Mouse (Mus musculus): Measurements from ENCODE around the gene Gm20708. TPM values are rescaled to one million over a fixed set of nuclear protein-coding genes. Genes with fewer than 3 reads are reported as not detected.

Gene Gm20708
- polyA plus RNA-seq, 1 experiment from 2014 or later: 0.80 TPM

DNA sequence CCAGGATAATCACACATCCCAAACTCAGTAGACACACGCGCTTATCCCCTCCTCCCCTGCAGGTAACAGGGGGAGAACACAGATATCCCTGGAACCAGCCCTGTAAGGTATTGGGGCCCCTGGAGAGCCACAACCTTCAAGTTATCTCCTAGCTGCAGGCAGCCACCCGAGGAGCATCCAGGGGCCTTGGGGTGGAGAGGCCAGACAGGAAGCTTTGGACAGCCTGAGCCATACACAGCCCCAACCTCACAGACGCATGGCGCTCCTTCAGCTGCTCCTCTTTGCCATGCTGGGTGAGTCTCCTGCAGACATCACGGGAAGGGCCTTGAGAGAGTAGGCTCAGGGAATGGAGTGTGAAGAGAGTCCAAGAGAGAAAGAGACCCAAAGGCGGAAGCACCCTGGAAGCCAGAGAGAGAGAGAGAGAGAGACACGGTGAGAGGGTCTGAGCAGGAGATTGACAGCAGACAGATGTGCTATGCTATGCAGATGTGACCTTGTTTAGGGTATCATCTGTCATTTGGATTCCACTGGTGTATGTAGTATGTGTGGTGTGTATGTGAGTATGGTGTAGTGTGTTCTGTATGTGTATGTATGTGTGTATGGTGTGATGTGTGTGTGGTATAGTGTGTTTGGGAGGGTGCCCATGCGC is 11.8 kb upstream of the Gm20708 start, which contains the start of gene 6030468B19Rik:
6030468B19Rik (plus strand) TSS at position 150 of the 649 bp plus-strand sequence.
- Histone ChIP-seq H3K4me1 (replicated peaks; ENCODE audit: control insufficient read depth, insufficient read depth, low read length) (peaks cover 47% of the 10 kb centered on the region), H3K9me3 (ENCODE audit: control insufficient read depth, low read length) (no peaks in the 10 kb centered on the region), H3K27me3 (replicated peaks; ENCODE audit: control insufficient read depth, insufficient read depth, low read length) (no peaks in the 10 kb centered on the region), H3K9ac (ENCODE audit: low read depth, low read length) (peak within 1 kb of the TSS; percentile 66), H3K4me3 (ENCODE audit: low read depth, low read length) (peak within 1 kb of the TSS; percentile 52), H3K36me3 (ENCODE audit: control insufficient read depth, insufficient read depth, low read length) (no peaks in the 10 kb centered on the region), H3K4me2 (peak within 1 kb of the TSS; percentile 82), H3K27ac (ENCODE audit: low read depth, low read length) (peak within 1 kb of the TSS; percentile 87)
- 24% methylated on average over 9 of the region's 9 CpGs for WGBS
- peak; percentile 74 for DNase-seq (ENCODE audit: low spot score)
- peak; percentile 94 for ATAC-seq (replicated peaks; ENCODE audit: low FRiP score)

DNA sequence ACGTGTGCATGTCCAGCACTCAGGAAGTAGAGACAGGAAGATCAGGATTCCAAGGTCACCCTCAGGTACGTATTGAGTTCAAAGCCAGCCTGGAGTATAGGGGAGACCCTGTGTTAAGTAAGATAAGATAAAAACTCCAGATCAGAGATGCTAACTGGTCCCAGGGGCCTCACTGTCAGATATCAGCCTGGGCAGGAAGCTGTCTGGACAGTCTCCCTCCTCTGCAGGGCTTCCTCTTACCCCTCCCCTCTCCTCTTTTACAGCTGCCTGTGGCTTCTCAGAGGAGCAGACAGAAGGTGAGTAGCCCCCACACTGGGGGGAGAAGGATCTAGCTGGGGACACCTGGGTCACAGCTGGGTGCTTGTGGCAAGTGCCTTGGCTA is 11.3 kb upstream of the Gm20708 start:
- WGBS: 5% methylated on average over 2 of the region's 2 CpGs
- Histone ChIP-seq H3K9me3 (ENCODE audit: control insufficient read depth, low read length) (no peaks in the 10 kb centered on the region), H3K4me1 (replicated peaks; ENCODE audit: control insufficient read depth, insufficient read depth, low read length) (peaks cover 49% of the 10 kb centered on the region), H3K36me3 (ENCODE audit: control insufficient read depth, insufficient read depth, low read length) (0 out of 2 replicates have a peak, but pooled peaks cover under 1% of the 10 kb centered on the region), H3K27ac (ENCODE audit: low read depth, low read length) (peak overlapping the region; percentile 87), H3K27me3 (replicated peaks; ENCODE audit: control insufficient read depth, insufficient read depth, low read length) (no peaks in the 10 kb centered on the region), H3K4me3 (ENCODE audit: low read depth, low read length) (peak overlapping the region; percentile 52), H3K4me2 (peak overlapping the region; percentile 82), H3K9ac (ENCODE audit: low read depth, low read length) (peak overlapping the region; percentile 66)
- peak; percentile 65 for ATAC-seq (replicated peaks; ENCODE audit: low FRiP score)
- DNase-seq (ENCODE audit: low spot score): no peak

DNA sequence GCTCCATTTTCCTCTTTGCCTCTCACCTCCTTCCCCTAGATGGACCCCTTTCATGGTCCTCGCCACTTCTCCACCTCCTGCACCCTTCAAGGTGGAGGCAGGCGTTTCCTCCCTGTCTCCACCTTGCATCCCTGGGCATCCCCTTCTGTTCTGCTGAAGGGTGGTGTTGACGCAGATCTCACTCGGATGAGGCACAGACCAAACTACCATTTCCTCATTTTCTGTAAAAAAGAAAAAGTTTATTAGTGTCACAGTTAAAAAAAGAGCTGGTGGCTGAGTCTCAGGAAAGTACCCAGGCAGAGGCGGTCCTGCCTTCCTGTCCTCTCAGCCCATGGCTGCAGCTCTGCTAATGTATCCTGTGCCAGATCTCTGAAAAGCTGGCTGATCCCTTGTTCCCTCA is 10.3 kb upstream of the Gm20708 start:
- H3K27ac ChIP-seq (ENCODE audit: low read depth, low read length): peak overlapping the region; percentile 87
- H3K4me3 ChIP-seq (ENCODE audit: low read depth, low read length): peak overlapping the region; percentile 52
- H3K9ac ChIP-seq (ENCODE audit: low read depth, low read length): peak overlapping the region; percentile 66
- H3K36me3 ChIP-seq (ENCODE audit: control insufficient read depth, insufficient read depth, low read length): peaks cover 3% of the 10 kb centered on the region; the same call in 1 of the 2 replicates
- peak overlapping the region; percentile 82 for H3K4me2 ChIP-seq
- ATAC-seq (replicated peaks; ENCODE audit: low FRiP score): no peak
- H3K27me3 ChIP-seq (replicated peaks; ENCODE audit: control insufficient read depth, insufficient read depth, low read length): no peaks in the 10 kb centered on the region
- peaks cover 50% of the 10 kb centered on the region for H3K4me1 ChIP-seq (replicated peaks; ENCODE audit: control insufficient read depth, insufficient read depth, low read length)
- DNase-seq (ENCODE audit: low spot score): no peak
- WGBS: 56% methylated on average over 5 of the region's 5 CpGs
- H3K9me3 ChIP-seq (ENCODE audit: control insufficient read depth, low read length): no peaks in the 10 kb centered on the region

DNA sequence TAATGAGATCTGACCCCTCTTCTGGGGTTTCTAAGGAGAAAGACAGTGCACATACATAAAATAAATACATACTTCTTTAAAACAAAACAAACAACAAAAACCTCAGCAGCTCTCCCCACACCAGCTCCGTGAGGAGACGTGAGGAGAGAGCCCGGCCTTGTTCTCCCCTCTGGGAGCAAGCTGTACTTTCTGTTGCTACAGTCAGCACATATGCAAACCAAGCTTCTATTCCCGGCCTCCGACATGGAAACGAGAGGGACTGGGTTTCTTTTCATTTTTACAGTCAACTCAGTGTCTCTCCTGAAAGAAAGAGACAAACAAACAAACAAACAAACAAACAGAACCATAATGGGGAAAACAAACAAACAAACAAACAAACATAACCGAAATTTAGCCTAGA is 9.4 kb upstream of the Gm20708 start:
- H3K4me3 ChIP-seq (ENCODE audit: low read depth, low read length): no peak overlapping the region; the same call in 1 of the 2 replicates
- DNase-seq (ENCODE audit: low spot score): no peak
- peaks cover 3% of the 10 kb centered on the region; the same call in 1 of the 2 replicates for H3K36me3 ChIP-seq (ENCODE audit: control insufficient read depth, insufficient read depth, low read length)
- H3K9me3 ChIP-seq (ENCODE audit: control insufficient read depth, low read length): no peaks in the 10 kb centered on the region
- 88% methylated on average over 7 of the region's 7 CpGs for WGBS
- peaks cover 50% of the 10 kb centered on the region for H3K4me1 ChIP-seq (replicated peaks; ENCODE audit: control insufficient read depth, insufficient read depth, low read length)
- H3K9ac ChIP-seq (ENCODE audit: low read depth, low read length): peak overlapping the region; percentile 66; the same call in 1 of the 2 replicates
- H3K27me3 ChIP-seq (replicated peaks; ENCODE audit: control insufficient read depth, insufficient read depth, low read length): no peaks in the 10 kb centered on the region
- no peak for ATAC-seq (replicated peaks; ENCODE audit: low FRiP score)
- 0 out of 2 replicates have a peak overlapping the region, but pooled peaks have one; percentile 87 for H3K27ac ChIP-seq (ENCODE audit: low read depth, low read length)
- peak overlapping the region; percentile 82 for H3K4me2 ChIP-seq

DNA sequence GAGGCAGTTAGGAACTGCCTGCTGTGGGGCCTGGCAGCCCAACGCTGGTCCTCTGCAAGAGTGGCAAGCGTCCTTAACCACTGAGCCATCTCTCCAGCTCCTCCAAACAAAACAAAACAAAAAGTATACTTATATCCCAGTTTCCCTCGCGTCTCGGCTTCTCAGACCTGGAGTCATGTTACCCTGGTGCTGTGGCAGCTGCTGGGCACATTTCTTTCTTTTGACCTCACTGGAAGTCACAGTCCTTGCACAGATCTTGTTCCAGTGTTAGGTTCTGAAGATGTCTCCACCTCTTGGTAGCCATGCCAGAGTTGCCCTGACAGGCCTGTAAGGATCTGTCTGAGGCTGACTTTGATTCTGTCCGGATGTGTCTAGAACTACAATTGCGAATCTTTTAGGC is 7.8 kb upstream of the Gm20708 start:
- Histone ChIP-seq H3K9me3 (ENCODE audit: control insufficient read depth, low read length) (no peaks in the 10 kb centered on the region), H3K4me3 (ENCODE audit: low read depth, low read length) (peak overlapping the region; percentile 24; the same call in 1 of the 2 replicates), H3K4me1 (replicated peaks; ENCODE audit: control insufficient read depth, insufficient read depth, low read length) (peaks cover 40% of the 10 kb centered on the region), H3K27me3 (replicated peaks; ENCODE audit: control insufficient read depth, insufficient read depth, low read length) (no peaks in the 10 kb centered on the region), H3K4me2 (peak overlapping the region; percentile 82), H3K36me3 (ENCODE audit: control insufficient read depth, insufficient read depth, low read length) (peaks cover 5% of the 10 kb centered on the region; the same call in 1 of the 2 replicates), H3K9ac (ENCODE audit: low read depth, low read length) (no peak overlapping the region), H3K27ac (ENCODE audit: low read depth, low read length) (no peak overlapping the region)
- DNase-seq (ENCODE audit: low spot score): no peak
- WGBS: 84% methylated on average over 7 of the region's 7 CpGs
- ATAC-seq (replicated peaks; ENCODE audit: low FRiP score): no peak

DNA sequence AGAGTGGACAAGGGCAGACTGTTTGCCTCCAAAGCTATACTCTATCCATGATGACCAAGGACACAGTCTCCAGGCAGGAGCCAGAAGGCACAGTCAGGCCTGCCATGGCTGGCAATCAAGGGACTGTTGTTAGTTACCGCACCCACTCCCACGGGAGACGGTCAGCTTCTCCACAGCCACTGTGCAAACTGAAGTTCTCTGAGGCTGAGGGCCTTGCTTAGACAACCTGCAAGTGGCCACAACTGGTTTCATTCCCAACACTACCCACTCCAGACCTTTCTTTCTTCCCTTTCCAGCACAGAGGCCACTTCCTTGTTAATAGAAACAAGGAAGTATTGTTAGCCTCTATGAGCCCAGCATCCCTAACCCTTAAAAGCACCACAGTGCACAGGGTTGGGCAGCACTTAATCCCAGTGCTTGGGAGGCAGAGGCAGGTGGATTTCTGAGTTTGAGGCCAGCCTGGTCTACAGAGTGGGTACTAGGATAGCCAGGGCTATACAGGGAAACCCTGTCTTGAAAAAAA is 6.2 kb upstream of the Gm20708 start:
- H3K27ac ChIP-seq (ENCODE audit: low read depth, low read length): peak overlapping the region; percentile 1; the same call in 1 of the 2 replicates
- no peak for ATAC-seq (replicated peaks; ENCODE audit: low FRiP score)
- peaks cover 26% of the 10 kb centered on the region for H3K4me1 ChIP-seq (replicated peaks; ENCODE audit: control insufficient read depth, insufficient read depth, low read length)
- peak overlapping the region; percentile 2 for H3K4me2 ChIP-seq
- peaks cover 5% of the 10 kb centered on the region; the same call in 1 of the 2 replicates for H3K36me3 ChIP-seq (ENCODE audit: control insufficient read depth, insufficient read depth, low read length)
- no peaks in the 10 kb centered on the region for H3K9me3 ChIP-seq (ENCODE audit: control insufficient read depth, low read length)
- no peak overlapping the region for H3K4me3 ChIP-seq (ENCODE audit: low read depth, low read length)
- WGBS: 84% methylated on average over 3 of the region's 3 CpGs
- no peak overlapping the region for H3K9ac ChIP-seq (ENCODE audit: low read depth, low read length)
- H3K27me3 ChIP-seq (replicated peaks; ENCODE audit: control insufficient read depth, insufficient read depth, low read length): no peaks in the 10 kb centered on the region
- no peak for DNase-seq (ENCODE audit: low spot score)

DNA sequence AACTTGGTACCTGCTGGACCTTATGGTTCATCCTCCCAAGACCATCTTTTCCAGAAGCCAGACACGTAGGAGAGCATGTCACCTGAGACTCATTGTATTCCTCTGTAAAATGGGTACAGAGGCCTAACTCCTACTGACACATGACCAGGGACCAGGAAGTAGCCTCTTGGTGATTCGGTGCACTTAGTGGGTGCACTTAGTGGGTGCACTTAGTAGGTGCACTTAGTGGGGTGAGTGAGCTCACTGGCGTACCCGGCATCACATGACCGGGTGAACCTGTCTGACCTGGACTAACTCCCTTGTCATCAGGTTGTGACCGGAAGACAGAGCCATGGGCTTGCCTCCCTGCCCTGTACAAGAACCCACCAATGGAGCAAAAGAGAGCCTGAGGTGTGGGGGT is 2.7 kb upstream of the Gm20708 start:
- H3K9ac ChIP-seq (ENCODE audit: low read depth, low read length): no peak overlapping the region
- no peak for DNase-seq (ENCODE audit: low spot score)
- no peak overlapping the region for H3K4me3 ChIP-seq (ENCODE audit: low read depth, low read length)
- no peak for ATAC-seq (replicated peaks; ENCODE audit: low FRiP score)
- peaks cover 25% of the 10 kb centered on the region for H3K4me1 ChIP-seq (replicated peaks; ENCODE audit: control insufficient read depth, insufficient read depth, low read length)
- H3K9me3 ChIP-seq (ENCODE audit: control insufficient read depth, low read length): no peaks in the 10 kb centered on the region
- 95% methylated on average over 6 of the region's 6 CpGs for WGBS
- H3K27me3 ChIP-seq (replicated peaks; ENCODE audit: control insufficient read depth, insufficient read depth, low read length): no peaks in the 10 kb centered on the region
- H3K4me2 ChIP-seq: no peak overlapping the region
- no peak overlapping the region for H3K27ac ChIP-seq (ENCODE audit: low read depth, low read length)
- peaks cover 5% of the 10 kb centered on the region; the same call in 1 of the 2 replicates for H3K36me3 ChIP-seq (ENCODE audit: control insufficient read depth, insufficient read depth, low read length)

DNA sequence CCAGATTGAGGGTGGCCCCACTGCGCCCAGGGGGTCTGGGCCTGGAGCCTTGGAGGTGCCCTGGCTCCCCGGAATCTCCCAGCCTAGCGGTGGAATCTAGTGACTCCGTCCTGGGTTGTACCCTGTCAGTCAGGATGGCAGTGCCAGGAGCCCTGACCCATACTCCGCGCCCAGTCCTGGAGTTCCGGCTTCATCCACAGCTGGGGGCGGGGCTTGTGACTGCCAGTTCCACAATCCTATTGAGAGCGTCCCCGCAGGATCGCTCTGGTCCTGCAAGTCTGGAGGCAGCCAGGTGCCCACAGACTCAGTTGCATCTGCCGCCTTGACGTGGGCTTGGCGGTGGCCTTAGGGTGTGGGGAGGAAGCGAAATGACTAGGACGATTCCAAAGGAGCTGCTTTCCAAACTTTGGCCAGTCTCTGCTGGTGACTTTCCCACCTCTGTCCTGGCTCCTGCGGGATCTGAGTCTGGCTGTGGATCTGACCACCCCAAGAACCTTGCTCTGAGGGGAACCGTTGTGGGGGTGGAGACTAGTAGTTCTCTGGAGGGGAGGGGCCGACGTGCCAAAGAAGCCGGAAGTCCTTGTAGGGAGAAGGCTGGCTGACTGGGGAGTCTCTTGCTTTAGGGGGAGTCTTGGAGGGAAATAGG is 1.1 kb downstream of the Gm20708 start:
- no peaks in the 10 kb centered on the region for H3K27me3 ChIP-seq (replicated peaks; ENCODE audit: control insufficient read depth, insufficient read depth, low read length)
- ATAC-seq (replicated peaks; ENCODE audit: low FRiP score) (peak; percentile 75), DNase-seq (ENCODE audit: low spot score) (peak; percentile 82)
- H3K4me2 ChIP-seq: peak overlapping the region; percentile 99
- H3K9me3 ChIP-seq (ENCODE audit: control insufficient read depth, low read length): no peaks in the 10 kb centered on the region
- WGBS: under 1% methylated on average over 21 of the region's 21 CpGs
- H3K36me3 ChIP-seq (ENCODE audit: control insufficient read depth, insufficient read depth, low read length): peaks cover 30% of the 10 kb centered on the region
- H3K27ac ChIP-seq (ENCODE audit: low read depth, low read length): peak overlapping the region; percentile 92
- H3K4me3 ChIP-seq (ENCODE audit: low read depth, low read length): peak overlapping the region; percentile 98
- H3K4me1 ChIP-seq (replicated peaks; ENCODE audit: control insufficient read depth, insufficient read depth, low read length): peaks cover 22% of the 10 kb centered on the region
- peak overlapping the region; percentile 98 for H3K9ac ChIP-seq (ENCODE audit: low read depth, low read length)
